Mouse (Mus musculus) right cerebral cortex, postnatal 36 days (tissue): ENCODE data around the gene Coq10b.
"Not testable (repeated sequence)": the region's sequence is repeated elsewhere in the genome, so short reads cannot be mapped to it uniquely, and the experiment has no call there.

Experiments used
- DNase-seq, 2 experiments: peaks; one replicate each; pipeline ENCODE4 v3.0.0; 2022; ENCODE audit warnings: low spot score in 2 of 2, mixed read lengths in 1 of 2

Gene Coq10b

DNA sequence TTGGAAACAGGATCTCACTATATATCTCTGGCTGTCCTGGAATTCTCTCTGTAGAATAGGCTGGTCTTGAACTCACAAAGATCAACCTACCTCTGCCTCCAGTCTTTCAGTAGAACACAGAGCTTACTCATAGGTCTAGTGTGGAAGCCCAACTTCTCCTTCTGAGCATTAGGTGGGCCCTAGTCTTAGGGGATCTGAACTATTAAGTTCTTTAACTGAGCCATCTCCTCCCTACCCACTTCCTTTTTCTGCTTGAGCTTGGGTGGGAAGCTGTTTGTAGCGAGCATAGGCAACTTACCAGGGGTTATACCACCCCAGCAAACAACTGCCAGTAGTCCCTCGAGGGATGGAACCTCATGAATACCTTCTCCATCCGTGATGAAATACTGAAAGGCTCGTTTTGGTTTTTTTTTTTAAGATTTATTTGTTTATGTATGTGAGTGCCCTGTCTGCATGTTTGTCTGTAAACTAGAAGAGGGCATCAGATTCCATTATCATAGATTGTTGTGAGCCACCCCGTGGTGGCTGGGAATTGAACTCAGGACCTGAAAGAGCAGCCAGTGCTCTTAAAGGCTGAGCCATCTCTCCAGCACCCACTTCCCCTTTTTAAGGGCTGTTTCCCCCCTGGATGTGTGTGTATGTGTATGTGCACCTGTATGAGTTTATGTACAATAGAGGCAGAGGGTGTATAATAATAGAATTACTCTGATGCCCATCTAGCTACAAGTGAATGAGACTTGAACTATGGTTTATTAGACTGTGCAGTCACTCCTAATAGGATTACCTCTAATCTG lies 2.9 kb downstream of the Coq10b start:
- DNase-seq = no peak

DNA sequence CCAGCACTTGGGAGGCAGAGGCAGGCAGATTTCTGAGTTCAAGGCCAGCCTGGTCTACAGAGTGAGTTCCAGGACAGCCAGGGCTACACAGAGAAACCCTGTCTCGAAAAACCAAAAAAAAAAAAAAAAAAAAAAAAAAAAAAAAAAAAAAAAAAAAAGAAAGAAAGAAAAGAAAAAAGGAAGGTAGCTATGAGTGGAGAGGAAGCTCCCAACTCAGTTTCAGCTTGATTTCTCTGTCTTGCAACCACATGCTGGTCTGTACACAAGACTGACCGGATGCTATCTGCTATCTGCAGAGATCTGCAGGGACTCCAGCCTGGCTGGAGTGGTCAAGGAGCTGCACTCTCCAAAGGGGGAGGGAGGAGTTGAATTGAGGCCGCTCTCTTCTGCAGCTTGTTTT lies 5.8 kb downstream of the Coq10b start:
- not testable (repeated sequence) for DNase-seq

DNA sequence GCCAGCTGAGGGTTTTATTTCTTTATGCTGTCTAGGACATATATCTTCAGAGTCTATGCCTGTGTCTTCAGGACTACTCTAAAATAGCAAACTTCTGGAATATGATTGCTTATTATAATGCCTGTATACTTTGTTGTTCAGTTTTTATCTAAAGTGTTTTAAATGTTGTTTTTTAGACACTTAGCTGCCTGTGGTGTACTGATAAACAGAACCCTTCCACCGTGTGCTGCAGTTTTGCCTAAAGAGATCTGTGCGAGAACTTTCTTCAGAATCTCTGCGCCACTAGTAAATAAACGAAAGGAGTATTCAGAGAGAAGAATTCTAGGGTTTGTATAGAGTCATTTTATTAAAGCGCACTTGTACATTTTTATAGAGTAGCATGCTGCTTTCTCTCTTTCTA lies 8.5 kb downstream of the Coq10b start:
- no peak for DNase-seq

DNA sequence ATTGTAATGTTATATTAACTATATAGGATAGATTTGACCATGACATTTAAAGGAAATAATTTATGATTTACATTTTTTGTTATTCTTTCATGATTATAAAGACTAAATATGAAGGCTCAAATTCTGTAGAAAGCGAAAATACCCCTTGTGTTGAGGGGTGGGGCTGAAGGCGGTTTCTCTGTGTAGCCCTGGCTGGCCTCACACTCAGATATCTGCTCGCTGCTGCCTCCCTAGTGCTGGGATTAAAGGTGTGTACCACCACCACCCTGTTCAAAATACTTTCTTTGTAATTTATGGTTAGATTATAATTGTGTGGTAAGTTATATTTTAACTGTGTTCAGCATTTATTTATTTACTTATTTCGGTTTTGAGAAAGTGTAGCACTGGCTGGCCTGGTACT lies 9.2 kb downstream of the Coq10b start:
- no peak for DNase-seq

DNA sequence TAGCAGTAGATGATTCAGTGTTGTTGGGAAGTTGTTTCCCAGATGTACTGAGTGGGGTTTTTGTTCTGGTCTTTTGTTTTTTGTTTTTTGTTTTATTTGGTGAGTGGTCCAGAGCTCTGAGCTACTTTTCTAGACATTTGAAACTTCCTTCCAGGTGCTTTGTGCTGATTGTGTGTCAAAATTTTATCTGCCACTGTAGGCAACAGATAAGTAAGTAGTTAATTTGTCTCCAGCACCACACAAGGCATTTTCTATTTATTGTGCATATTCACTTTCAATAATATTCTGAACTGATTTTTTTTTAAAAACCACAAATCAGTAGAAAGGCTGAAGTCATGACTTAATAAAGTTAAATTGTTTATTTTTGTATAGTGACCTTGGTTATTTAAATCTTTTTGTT lies 19.8 kb downstream of the Coq10b start:
- not testable (repeated sequence) for DNase-seq

GRCm38 (mm10) chr1:55074757-55075156 lies 22.2 kb downstream of the Coq10b start:
- DNase-seq = no peak

DNA sequence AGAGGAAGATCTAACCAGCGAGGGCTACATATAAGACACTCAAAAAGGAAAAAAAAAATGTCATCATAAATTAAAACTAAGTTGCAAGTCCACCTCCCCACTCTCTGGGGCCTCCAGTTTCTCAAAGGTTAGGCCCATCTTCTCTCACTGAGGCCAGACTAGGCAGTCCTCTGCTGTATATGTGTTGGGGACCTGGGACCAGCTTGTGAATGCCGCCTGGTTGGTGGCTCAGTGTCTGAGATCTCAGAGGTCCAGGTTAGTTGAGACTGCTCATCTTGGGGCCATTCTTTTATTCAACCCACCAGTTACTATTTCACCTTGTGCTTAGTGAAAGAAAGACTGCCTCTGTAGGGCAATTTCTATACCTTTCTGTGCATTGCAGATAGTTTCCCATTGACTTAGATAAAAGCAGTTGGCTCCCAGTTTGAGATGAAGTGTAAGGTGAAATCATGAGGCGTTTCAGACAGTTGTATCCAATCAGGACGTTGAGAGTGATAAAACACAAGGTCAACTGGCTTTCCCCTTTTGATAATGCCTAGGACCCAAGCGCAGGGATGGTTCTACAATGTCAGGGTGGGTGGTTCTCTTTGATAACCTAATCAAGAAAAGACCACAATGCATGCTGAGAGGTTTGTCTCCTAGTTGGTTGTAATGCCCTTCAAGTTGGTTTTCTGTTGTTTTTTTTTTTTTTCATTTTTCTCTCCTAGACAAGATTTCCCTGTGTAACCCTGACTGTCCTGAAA lies 23.3 kb downstream of the Coq10b start:
- DNase-seq = no peak

GRCm38 (mm10) chr1:55076395-55076743 lies 23.8 kb downstream of the Coq10b start:
- no peak for DNase-seq

- no peak for DNase-seq
Observed at GRCm38 (mm10) chr1:55076849-55077516, 24.4 kb downstream of the Coq10b start.

DNA sequence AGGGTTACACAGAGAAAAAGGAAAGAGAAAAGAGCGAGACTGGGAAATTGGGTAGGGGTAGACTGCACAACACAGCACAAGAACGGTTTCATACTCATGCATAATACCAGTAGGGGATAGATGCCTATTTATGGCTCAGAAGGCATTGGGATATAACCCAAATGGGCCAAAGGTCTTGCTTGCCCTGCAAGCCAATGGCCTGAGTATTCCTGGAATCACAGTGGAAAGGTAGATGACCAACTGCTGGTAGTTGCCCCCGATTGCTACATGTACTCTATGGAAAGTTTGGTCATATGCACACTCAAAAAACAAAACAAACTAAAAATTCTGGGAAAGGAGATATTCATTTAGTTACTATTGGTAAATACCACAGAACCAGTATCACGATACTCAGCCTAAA lies 27.1 kb downstream of the Coq10b start:
- DNase-seq = no peak

DNA sequence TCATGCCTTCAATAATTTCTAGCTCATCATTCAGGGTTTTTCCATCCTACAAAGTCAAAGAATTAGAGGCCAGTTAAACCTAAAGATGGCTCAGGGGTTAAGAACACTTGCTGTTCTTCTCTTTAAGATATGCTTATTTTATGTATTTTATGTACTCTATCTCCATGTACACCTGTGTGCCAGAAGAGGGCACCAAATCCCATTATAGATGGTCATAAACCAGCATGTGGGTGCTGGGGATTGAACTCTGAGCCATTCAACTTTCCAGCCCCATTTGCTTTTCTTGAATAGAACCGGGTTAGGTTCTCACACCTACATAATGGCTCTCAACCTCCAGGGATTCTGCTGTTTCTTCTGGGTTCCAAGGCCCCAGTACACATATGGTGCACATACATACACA lies 29.5 kb downstream of the Coq10b start:
- no peak for DNase-seq

- no peak for DNase-seq
Observed at GRCm38 (mm10) chr1:55085781-55086366, 33.3 kb downstream of the Coq10b start.

- no peak for DNase-seq
Observed at GRCm38 (mm10) chr1:55086868-55087400, 34.4 kb downstream of the Coq10b start.

- DNase-seq = peak in 1 of 2 experiments; percentile 55
Observed at GRCm38 (mm10) chr1:55087401-55087904, 34.9 kb downstream of the Coq10b start.

GRCm38 (mm10) chr1:55087932-55088610 lies 35.5 kb downstream of the Coq10b start, which contains the start of the genes Hspe1 and Hspd1:
Hspe1 (plus strand) TSS chr1:55088132.
Hspd1 (minus strand) TSS chr1:55088243.
- peak; percentile 95 to 96 for DNase-seq

- DNase-seq = no peak
Observed at GRCm38 (mm10) chr1:55088611-55089497, 36.3 kb downstream of the Coq10b start.

GRCm38 (mm10) chr1:55089498-55090064 lies 37.0 kb downstream of the Coq10b start:
- DNase-seq = no peak

DNA sequence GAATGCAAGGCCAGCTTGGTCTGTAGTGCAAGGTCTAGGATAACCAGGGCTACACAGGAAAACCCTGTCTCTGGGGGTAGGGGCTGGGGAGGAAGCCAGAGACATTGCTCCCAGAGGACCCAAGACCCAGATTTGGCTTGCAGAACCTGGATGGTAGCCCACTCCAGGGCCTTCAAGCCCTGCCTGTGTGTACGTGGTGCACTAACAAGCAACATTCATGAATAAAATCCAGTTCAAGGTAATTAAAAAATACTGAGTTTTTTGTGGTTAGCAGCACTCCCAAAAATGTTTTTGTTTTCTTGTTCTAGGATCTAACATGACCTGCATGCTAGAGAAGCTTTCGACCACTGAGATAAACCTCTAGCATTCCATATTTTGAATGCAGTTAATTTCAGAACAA lies 39.5 kb downstream of the Coq10b start:
- DNase-seq = no peak

- no peak for DNase-seq
Observed at GRCm38 (mm10) chr1:55092469-55092868, 39.9 kb downstream of the Coq10b start.
